Mouse (Mus musculus) myocyte (in vitro differentiated cells): ENCODE measurements around the gene Smarcb1.

Source experiments
- MYOG ChIP-seq, 3 experiments: IDR thresholded peaks; one replicate each; pipeline ENCODE4 v1.6.1; 2011; ENCODE audit warnings: control low read depth in 2 of 3, low read depth in 2 of 3, mild to moderate bottlenecking in 2 of 3; ENCODE audit not compliant: insufficient read length in 2 of 3, control insufficient read depth in 1 of 3, insufficient read depth in 1 of 3
- POLR2A ChIP-seq: IDR thresholded peaks from one replicate; pipeline ENCODE4 v1.6.1; 2011; ENCODE audit warnings: low read depth, mild to moderate bottlenecking, control low read depth, moderate library complexity; ENCODE audit not compliant: insufficient read length
- POLR2AphosphoS2 ChIP-seq: IDR thresholded peaks from one replicate; pipeline ENCODE4 v1.6.1; 2011; ENCODE audit warnings: low read depth, control low read depth; ENCODE audit not compliant: insufficient read length

- TF ChIP-seq POLR2AphosphoS2: no peak
- TF ChIP-seq POLR2A: no peak
- TF ChIP-seq MYOG (IDR thresholded peaks at IDR 0.05; ENCODE audit: control insufficient read depth in 1 of 3, insufficient read depth in 1 of 3, insufficient read length in 2 of 3, low read depth in 2 of 3): no peak
These were observed 38.8 kb downstream of the Smarcb1 start for GRCm38 (mm10) chr10:75882433-75883231.
